ENCODE assay signal across 8 mouse cellular contexts in genomic region chr9:56417415-56417947, GRCm38 (mm10). TPM values are rescaled to one million over a fixed set of nuclear protein-coding genes. Genes with fewer than 3 reads are reported as not detected.
DNase-seq lines count a peak whose midpoint lies in the region; ATAC-seq lines count a peak whose summit lies in the region.

No protein-coding gene starts in this region.

- DNase-seq in adrenal gland, postnatal 14 days, result peak; percentile 94
- peak; percentile 86 for DNase-seq in embryonic facial prominence, embryonic 10.5 days (ENCODE audit: low spot score)
- peak; percentile 99 for DNase-seq in heart, adult 11 months
- peak; percentile 75 for DNase-seq in kidney, adult 11 months
- DNase-seq in limb, embryonic 10.5 days (ENCODE audit: low spot score), result peak; percentile 82
- DNase-seq in midbrain, embryonic 11.5 days (ENCODE audit: low spot score, missing footprints), result peak; percentile 97
- peak; percentile 79 for DNase-seq in right cerebral cortex, postnatal 4 days
- DNase-seq in yolk sac, embryonic 10.5 days (ENCODE audit: low spot score), result peak; percentile 79

- peaks cover 31% of the 10 kb centered on the region for H3K4me1 ChIP-seq in embryonic facial prominence, embryonic 10.5 days
- peaks cover 21% of the 10 kb centered on the region for H3K4me1 ChIP-seq in limb, embryonic 10.5 days
- peaks cover 10% of the 10 kb centered on the region for H3K4me1 ChIP-seq in midbrain, embryonic 11.5 days (ENCODE audit: control insufficient read depth, insufficient read depth, low read length)

- under 1% methylated on average over 40 of the region's 40 CpGs for WGBS in embryonic facial prominence, embryonic 10.5 days
- under 1% methylated on average over 40 of the region's 40 CpGs for WGBS in limb, embryonic 10.5 days
- under 1% methylated on average over 37 of the region's 40 CpGs for WGBS in midbrain, embryonic 11.5 days

- peak overlapping the region; percentile 74 for H3K4me2 ChIP-seq in midbrain, embryonic 11.5 days

- H3K9me3 ChIP-seq in embryonic facial prominence, embryonic 10.5 days, result no peaks in the 10 kb centered on the region
- H3K9me3 ChIP-seq in limb, embryonic 10.5 days (replicated peaks), result no peaks in the 10 kb centered on the region
- H3K9me3 ChIP-seq in midbrain, embryonic 11.5 days (ENCODE audit: control insufficient read depth, low read length), result no peaks in the 10 kb centered on the region

- H3K27me3 ChIP-seq in embryonic facial prominence, embryonic 10.5 days (replicated peaks; ENCODE audit: low read depth, poor library complexity, severe bottlenecking), result no peaks in the 10 kb centered on the region
- H3K27me3 ChIP-seq in limb, embryonic 10.5 days (ENCODE audit: low read depth, poor library complexity, severe bottlenecking), result no peaks in the 10 kb centered on the region
- H3K27me3 ChIP-seq in midbrain, embryonic 11.5 days (ENCODE audit: control insufficient read depth, insufficient read depth, low read length), result no peaks in the 10 kb centered on the region

- peak; percentile 63; the same call in 1 of the 2 replicates for ATAC-seq in midbrain, embryonic 11.5 days (ENCODE audit: low FRiP score)

- H3K9ac ChIP-seq in midbrain, embryonic 11.5 days (ENCODE audit: low read length), result peak overlapping the region; percentile 74

- H3K27ac ChIP-seq in embryonic facial prominence, embryonic 10.5 days (replicated peaks), result peak overlapping the region; percentile 94
- peak overlapping the region; percentile 95 for H3K27ac ChIP-seq in limb, embryonic 10.5 days
- H3K27ac ChIP-seq in midbrain, embryonic 11.5 days (ENCODE audit: low read depth, low read length), result peak overlapping the region; percentile 58; the same call in 1 of the 2 replicates

- H3K4me3 ChIP-seq in embryonic facial prominence, embryonic 10.5 days, result peak overlapping the region; percentile 80
- H3K4me3 ChIP-seq in limb, embryonic 10.5 days, result peak overlapping the region; percentile 81
- H3K4me3 ChIP-seq in midbrain, embryonic 11.5 days (ENCODE audit: low read depth, low read length), result peak overlapping the region; percentile 72

- H3K36me3 ChIP-seq in embryonic facial prominence, embryonic 10.5 days (replicated peaks), result no peaks in the 10 kb centered on the region
- H3K36me3 ChIP-seq in limb, embryonic 10.5 days, result no peaks in the 10 kb centered on the region
- H3K36me3 ChIP-seq in midbrain, embryonic 11.5 days (ENCODE audit: control insufficient read depth, insufficient read depth, low read length), result no peaks in the 10 kb centered on the region

RNA-seq across cellular contexts. Expression of gene Peak1, which starts 0.4 kb away (rescaled TPM):
- 45.1 and 52.2 TPM in 2 replicates for total RNA-seq in adrenal gland, postnatal 14 days (2021)
- polyA plus RNA-seq in embryonic facial prominence, embryonic 10.5 days (2016; fragmentation: Nextera tagmentation; extraction: Ambion mirVana), result 7.3 and 7.5 TPM in 2 replicates
- 5.3 and 6.1 TPM in 2 replicates for polyA plus RNA-seq in limb, embryonic 10.5 days (2016; fragmentation: Nextera tagmentation; extraction: Ambion mirVana)
- polyA plus RNA-seq in midbrain, embryonic 11.5 days (2014; fragmentation: Nextera tagmentation; extraction: Ambion mirVana), result 4.4 and 4.9 TPM in 2 replicates

RNA-seq across cellular contexts. Expression of gene Hmg20a, which starts 0.9 kb away (rescaled TPM):
- 33.3 and 37.3 TPM in 2 replicates for total RNA-seq in adrenal gland, postnatal 14 days (2021)
- 61.3 and 61.7 TPM in 2 replicates for polyA plus RNA-seq in embryonic facial prominence, embryonic 10.5 days (2016; fragmentation: Nextera tagmentation; extraction: Ambion mirVana)
- polyA plus RNA-seq in limb, embryonic 10.5 days (2016; fragmentation: Nextera tagmentation; extraction: Ambion mirVana), result 56.2 and 67.5 TPM in 2 replicates
- 65.9 and 70.1 TPM in 2 replicates for polyA plus RNA-seq in midbrain, embryonic 11.5 days (2014; fragmentation: Nextera tagmentation; extraction: Ambion mirVana)

Comparison
In these comparisons a context has a peak if more than half of its experiments do, and no peak if none do; other contexts are left out.
1. Peak in every context shown above with its lines: DNase-seq, ATAC-seq, H3K4me3 ChIP-seq and H3K27ac ChIP-seq.